Mouse (Mus musculus) spleen, adult 2 months (tissue): ENCODE measurements around the gene Uck1.
A peak's percentile ranks its signal among the peaks of the same experiment; 100 is the strongest.

Source experiments
- CTCF ChIP-seq: fragments of 200-500 bp; IDR thresholded peaks from 2 replicates; pipeline ENCODE4 v1.5.1; 2011; ENCODE audit warnings: mild to moderate bottlenecking, inconsistent platforms; ENCODE audit not compliant: insufficient read depth, insufficient read length, insufficient replicate concordance; ENCODE audit errors: extremely low read depth
- POLR2A ChIP-seq: fragments of 200-500 bp; IDR thresholded peaks from 2 replicates; pipeline ENCODE4 v1.6.1; 2011; ENCODE audit warnings: low read depth, low read length, inconsistent platforms

GRCm38 (mm10) chr2:32302952-32303351 lies 43.0 kb upstream of the Uck1 start:
- 0 out of 2 replicates have a peak, but pooled peaks have one; percentile 6 for TF ChIP-seq CTCF
- no peak for TF ChIP-seq POLR2A
